Mouse (Mus musculus) ES-Bruce4 (cell line): ENCODE data around the gene Tmc2.

ENCODE experiments used
- CTCF ChIP-seq: IDR thresholded peaks from one replicate; pipeline ENCODE4 v1.8.1; 2011; ENCODE audit warnings: low read depth, low read length
- EP300 ChIP-seq: IDR thresholded peaks from 2 replicates; pipeline ENCODE4 v1.6.1; 2011; ENCODE audit warnings: low read depth, low read length; ENCODE audit not compliant: insufficient read depth
- POLR2A ChIP-seq: IDR thresholded peaks from one replicate; pipeline ENCODE4 v1.8.1; 2011; ENCODE audit warnings: low read length; ENCODE audit not compliant: insufficient read depth

DNA sequence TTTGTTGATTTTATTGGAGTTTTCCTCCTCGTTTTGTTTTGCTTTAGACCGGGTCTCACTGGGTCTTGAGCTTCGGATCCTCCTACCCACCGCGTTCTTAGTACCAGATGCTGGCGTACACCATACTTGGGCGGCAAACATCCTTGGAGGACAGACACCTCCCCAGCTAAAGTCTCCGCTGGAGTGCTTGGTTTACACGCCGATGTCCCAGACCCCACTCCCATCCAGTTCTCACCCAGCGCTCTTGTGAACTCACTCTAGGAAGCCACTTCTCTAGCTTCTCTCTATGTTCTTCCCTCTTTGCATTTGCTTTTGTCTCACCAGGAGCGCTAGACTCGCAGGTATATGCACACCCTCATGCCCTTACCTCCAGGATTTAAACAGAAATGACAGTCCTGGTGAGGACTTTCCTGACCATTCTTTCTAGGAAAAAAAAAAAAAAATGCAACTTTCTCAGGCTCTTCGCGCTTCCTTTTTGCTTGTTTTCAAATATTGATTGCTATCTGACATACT lies 15.4 kb upstream of the Tmc2 start:
- TF ChIP-seq CTCF, result no peak
- TF ChIP-seq POLR2A, result no peak
- no peak for TF ChIP-seq EP300
